Mouse (Mus musculus) urinary bladder, postnatal 36 days (tissue): ENCODE measurements around the gene Iqcf3.

Experiments used
- DNase-seq, 2 experiments: peaks; one replicate each; pipeline ENCODE4 v3.0.0; 2022; ENCODE audit warnings: low spot score in 2 of 2, mixed read lengths in 1 of 2

Iqcf3 gene

DNA sequence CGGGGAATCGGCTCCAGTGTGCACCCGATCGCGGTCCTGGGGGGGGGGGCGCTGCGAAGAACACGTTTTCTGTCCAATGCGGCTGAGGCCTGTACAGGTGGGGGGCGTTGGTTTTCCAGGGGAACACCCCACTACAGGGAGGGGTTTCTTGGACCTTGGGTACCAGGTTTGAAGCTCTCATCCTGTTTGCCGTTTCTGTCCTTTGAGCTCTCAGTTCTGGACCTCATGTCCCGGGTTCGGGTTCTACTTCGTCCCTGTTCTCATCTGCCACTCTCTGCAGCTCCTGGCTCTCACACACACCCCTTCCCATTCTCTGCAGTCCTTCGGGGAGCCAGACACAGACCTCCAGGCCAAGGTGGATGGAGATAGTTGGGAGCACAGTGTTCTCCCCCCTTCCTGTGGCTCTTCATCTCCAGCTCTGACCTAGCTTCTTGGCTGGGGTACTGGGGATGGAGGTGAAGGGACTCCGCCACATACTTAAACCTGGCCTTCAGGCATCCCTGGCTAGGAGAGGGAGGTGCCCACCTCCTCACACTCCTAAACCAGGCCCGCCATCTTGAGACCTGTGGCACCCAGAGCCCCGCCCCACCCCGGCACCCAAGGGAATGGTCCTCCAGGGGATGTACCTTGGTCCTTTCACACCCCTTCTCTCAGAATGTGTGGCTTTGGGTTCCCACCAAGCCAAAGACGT, 107.2 kb downstream of the Iqcf3 start:
- no peak for DNase-seq

DNA sequence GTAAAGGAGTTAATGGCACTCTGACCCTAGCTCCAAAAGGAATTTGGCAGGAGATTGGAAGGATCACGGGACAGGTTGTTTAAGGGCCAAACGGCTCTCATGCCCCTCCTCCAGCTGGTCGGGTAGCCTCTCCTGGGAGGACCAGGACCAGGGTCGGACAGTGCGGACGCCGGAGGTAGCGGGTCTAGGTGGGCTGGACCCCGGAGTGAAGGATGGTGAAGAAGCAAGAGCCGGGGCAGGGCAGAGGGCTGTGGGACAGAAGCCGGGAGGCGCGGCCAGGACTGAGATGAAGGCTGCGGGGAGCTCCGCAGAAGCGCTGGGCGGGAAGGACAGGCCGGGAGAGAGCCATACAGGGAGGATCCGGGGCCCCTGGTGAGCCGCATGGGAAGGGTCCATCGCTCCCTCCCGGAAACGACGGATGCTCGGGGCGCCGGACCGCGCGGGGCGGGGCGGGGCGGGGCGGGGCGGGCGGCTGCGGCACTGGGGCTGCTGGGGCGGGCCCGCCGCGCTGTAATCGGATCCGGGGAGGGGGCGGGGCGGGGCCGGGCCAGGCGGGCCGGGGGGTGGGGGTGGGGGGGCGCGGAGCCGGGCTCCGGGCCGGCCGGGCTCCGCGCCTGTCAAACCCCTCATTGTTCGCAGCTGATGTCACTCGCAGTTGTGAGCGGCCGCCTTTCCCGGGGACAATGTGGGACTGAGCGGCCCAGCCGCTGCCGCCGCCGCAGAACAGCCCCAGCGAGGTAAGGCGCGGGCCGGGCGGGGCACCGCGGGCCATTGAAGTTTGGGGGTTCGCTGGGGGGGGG, 108.0 kb downstream of the Iqcf3 start, which contains the start of gene Pcbp4:
Gene Pcbp4, plus strand, starts transcription at position 21 of the 800 bp plus-strand sequence.
- peak in 1 of 2 experiments; percentile 50 for DNase-seq
